Mouse (Mus musculus) embryo, embryonic 11 days (tissue): Measurements from ENCODE around the gene Med27.
A peak's percentile ranks its signal among the peaks of the same experiment; 100 is the strongest.

ENCODE experiments used
- DNase-seq: peaks from one replicate; pipeline ENCODE4 v3.0.0-alpha.2; 2015

The Med27 gene

GRCm38 (mm10) chr2:29572811-29573427, 226.3 kb downstream of the Med27 start:
- DNase-seq = peak; percentile 39

GRCm38 (mm10) chr2:29573591-29573990, 227.0 kb downstream of the Med27 start:
- DNase-seq = peak; percentile 91

GRCm38 (mm10) chr2:29574187-29574586, 227.6 kb downstream of the Med27 start:
- DNase-seq = peak; percentile 71
